Mouse (Mus musculus): ENCODE data around the gene Apba1.

GRCm38 (mm10) chr19:23816762-23817161 lies 58.1 kb downstream of the Apba1 start:
- no peak for TF ChIP-seq CTCF (IDR thresholded peaks at IDR 0.05; ENCODE audit: insufficient read depth, low read length)
- no peak for TF ChIP-seq POLR2A (IDR thresholded peaks at IDR 0.05; ENCODE audit: borderline replicate concordance, extremely low read depth, low read depth, low read length)
